Mouse (Mus musculus) neural tube, embryonic 15.5 days (tissue): ENCODE data around the gene Anxa1. TPM values are rescaled to one million over a fixed set of nuclear protein-coding genes. Genes with fewer than 3 reads are reported as not detected.

Experiments
- polyA plus RNA-seq: library from polyadenylated mRNA; unstranded; fragments of >200 nt; fragmentation: Nextera tagmentation; extraction: Ambion mirVana; gene quantifications from 2 replicates; pipeline ENCODE4 v1.2.1, GENCODE M21; 2015

Anxa1 gene
- polyA plus RNA-seq, 1 experiment from 2014 or later = 8.5 TPM

Other genes starting within 250 kb of the Anxa1 start
- gene Aldh1a1, start 101.8 kb upstream of the Anxa1 start, polyA plus RNA-seq = 5.0 and 12.9 TPM in 2 replicates